ENCODE assay signal across 9 mouse cellular contexts in genomic region chr5:75871120-75871519, GRCm38 (mm10).
DNase-seq lines count a peak whose midpoint lies in the region; ATAC-seq and TF ChIP-seq lines count a peak whose summit lies in the region.
"Had no signal": no experiment of that assay in that cellular context is flagged by ENCODE, and none has a peak within 500 bp of the region (broad histone marks: within the 10 kb centered on the region; RNA-seq: fewer than 3 reads in every experiment).

No protein-coding gene starts in this region.

- H3K36me3 ChIP-seq in G1E (replicated peaks), result no peaks in the 10 kb centered on the region
- H3K36me3 ChIP-seq: lung, embryonic 15.5 days had no signal

- H3K4me3 ChIP-seq in G1E (ENCODE audit: low read depth, low read length), result no peak overlapping the region
- H3K4me3 ChIP-seq: lung, embryonic 15.5 days had no signal

- peaks cover 23% of the 10 kb centered on the region for H3K27me3 ChIP-seq in G1E (ENCODE audit: insufficient read depth, low read length)
- H3K27me3 ChIP-seq: lung, embryonic 15.5 days had no signal

- 0 out of 2 replicates have a peak, but pooled peaks cover 2% of the 10 kb centered on the region for H3K4me1 ChIP-seq in G1E (ENCODE audit: insufficient read depth, low read depth, low read length)
- H3K4me1 ChIP-seq: lung, embryonic 15.5 days had no signal

- peak; percentile 62 for TF ChIP-seq CTCF in G1E (IDR thresholded peaks at IDR 0.05; ENCODE audit: low read depth, low read length)

- no peaks in the 10 kb centered on the region for H3K9me3 ChIP-seq in G1E (replicated peaks)
- H3K9me3 ChIP-seq: lung, embryonic 15.5 days had no signal

- intact Hi-C loops in gastrocnemius, postnatal 36 days (cut with DNase I), result loop anchor here (2.0 kb wide), 1 partner anchor 248 kb away; no protein-coding TSS in a partner anchor

- no peak for ATAC-seq in G1E (ENCODE audit: extremely low read depth, insufficient number of reproducible peaks, low FRiP score, poor library complexity, severe bottlenecking)
- ATAC-seq in activated CD4-positive, CD25-positive, alpha-beta regulatory T cell, adult 4 months, result no peak

- peak; percentile 65 to 67 for DNase-seq in B cell, adult 2 months
- DNase-seq in G1E (ENCODE audit: low spot score), result no peak
- peak; percentile 45 for DNase-seq in cerebellum, adult 8-10 months
- DNase-seq in gastrocnemius, postnatal 36 days, result peak; percentile 54 to 77
- DNase-seq in kidney, postnatal 4 days, result peak; percentile 74 to 81
- peak; percentile 64 to 72 for DNase-seq in lung, adult 18-20 months
- DNase-seq in right cerebral cortex, postnatal 10 days (ENCODE audit: low spot score in 2 of 2), result peak; percentile 56 to 63
